In the genomic region with DNA sequence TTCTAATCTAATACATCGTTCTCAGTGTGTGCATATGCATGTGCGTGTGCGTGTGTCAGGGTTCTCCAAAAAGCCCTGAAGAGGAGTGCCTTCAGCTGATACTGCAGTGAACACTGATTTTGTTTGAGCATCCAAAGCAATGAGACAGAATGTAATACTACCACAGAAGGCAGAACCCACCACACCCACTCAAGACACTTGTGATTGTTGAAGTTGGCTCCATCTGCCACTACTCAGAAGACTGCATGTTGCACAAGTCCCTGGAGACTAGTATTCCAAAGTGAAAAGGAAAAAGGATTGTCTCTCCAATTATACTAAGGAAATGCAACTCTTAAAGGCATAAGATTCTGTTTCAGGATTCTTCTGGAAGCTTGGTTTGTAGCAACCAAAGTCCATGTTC, we compare ENCODE assay signal across 17 mouse cellular contexts. TPM values are rescaled to one million over a fixed set of nuclear protein-coding genes. Genes with fewer than 3 reads are reported as not detected.
A peak's percentile ranks its signal among the peaks of the same experiment; 100 is the strongest.
DNase-seq lines count a peak whose midpoint lies in the region; ATAC-seq and TF ChIP-seq lines count a peak whose summit lies in the region.
"Had no signal": no experiment of that assay in that cellular context is flagged by ENCODE, and none has a peak within 500 bp of the region (broad histone marks: within the 10 kb centered on the region; RNA-seq: fewer than 3 reads in every experiment).

No protein-coding gene starts in this region.

- H3K4me3 ChIP-seq in heart, embryonic 15.5 days: no peak overlapping the region
- no peak overlapping the region for H3K4me3 ChIP-seq in midbrain, postnatal 0 days (ENCODE audit: low read depth, low read length)
- H3K4me3 ChIP-seq in midbrain, embryonic 10.5 days: no peak overlapping the region
- H3K4me3 ChIP-seq in hindbrain, embryonic 14.5 days (replicated peaks; ENCODE audit: low read length): no peak overlapping the region
- H3K4me3 ChIP-seq: erythroblast, embryonic 14.5 days; limb, embryonic 10.5 days; megakaryocyte, embryonic 14.5 days; myocyte had no signal

- H3K9ac ChIP-seq in heart, embryonic 15.5 days: no peak overlapping the region
- no peak overlapping the region for H3K9ac ChIP-seq in midbrain, postnatal 0 days (replicated peaks; ENCODE audit: low read length, poor library complexity, severe bottlenecking)
- H3K9ac ChIP-seq in hindbrain, embryonic 14.5 days: no peak overlapping the region
- H3K9ac ChIP-seq: liver, embryonic 14.5 days had no signal

- H3K36me3 ChIP-seq in heart, embryonic 15.5 days: no peaks in the 10 kb centered on the region
- H3K36me3 ChIP-seq in midbrain, postnatal 0 days (ENCODE audit: insufficient read depth, low read length): no peaks in the 10 kb centered on the region
- no peaks in the 10 kb centered on the region for H3K36me3 ChIP-seq in midbrain, embryonic 10.5 days
- no peaks in the 10 kb centered on the region for H3K36me3 ChIP-seq in hindbrain, embryonic 14.5 days (replicated peaks; ENCODE audit: control insufficient read depth, insufficient read depth)
- H3K36me3 ChIP-seq: limb, embryonic 10.5 days had no signal

- 79% methylated on average over 3 of the region's 3 CpGs for WGBS in heart, embryonic 15.5 days
- 98% methylated on average over 3 of the region's 3 CpGs for WGBS in midbrain, postnatal 0 days
- 92% methylated on average over 3 of the region's 3 CpGs for WGBS in midbrain, embryonic 10.5 days
- over 99% methylated on average over 3 of the region's 3 CpGs for WGBS in hindbrain, embryonic 14.5 days

- no peak for DNase-seq in heart, postnatal 36 days
- DNase-seq in midbrain, postnatal 0 days (ENCODE audit: low spot score): peak; percentile 9
- DNase-seq in midbrain, embryonic 10.5 days (ENCODE audit: low spot score): no peak
- DNase-seq in layer of hippocampus, adult 9-10 months (ENCODE audit: low spot score): peak; percentile 42
- DNase-seq in right cerebral cortex, postnatal 36 days (ENCODE audit: low spot score in 2 of 2): peak; percentile 51 to 75
- no peak for DNase-seq in spleen, postnatal 14 days (ENCODE audit: low spot score in 2 of 2)
- DNase-seq in hindbrain, embryonic 14.5 days (ENCODE audit: low spot score): no peak
- DNase-seq: adrenal gland, postnatal 36 days; cerebellum, adult 2 months; embryo, embryonic 11 days had no signal

- H3K27me3 ChIP-seq in heart, embryonic 15.5 days: 0 out of 2 replicates have a peak, but pooled peaks cover under 1% of the 10 kb centered on the region
- no peaks in the 10 kb centered on the region for H3K27me3 ChIP-seq in midbrain, postnatal 0 days (ENCODE audit: insufficient read depth, low read length)
- no peaks in the 10 kb centered on the region for H3K27me3 ChIP-seq in midbrain, embryonic 10.5 days (ENCODE audit: low read depth, poor library complexity, severe bottlenecking)
- no peaks in the 10 kb centered on the region for H3K27me3 ChIP-seq in hindbrain, embryonic 14.5 days (ENCODE audit: control insufficient read depth, insufficient read depth, low read length)

- H3K4me1 ChIP-seq in heart, embryonic 15.5 days (replicated peaks): no peaks in the 10 kb centered on the region
- H3K4me1 ChIP-seq in midbrain, postnatal 0 days (ENCODE audit: insufficient read depth, low read length): no peaks in the 10 kb centered on the region
- H3K4me1 ChIP-seq in midbrain, embryonic 10.5 days: no peaks in the 10 kb centered on the region
- H3K4me1 ChIP-seq in hindbrain, embryonic 14.5 days (replicated peaks; ENCODE audit: control insufficient read depth, insufficient read depth, low read length): no peaks in the 10 kb centered on the region
- H3K4me1 ChIP-seq: limb, embryonic 10.5 days had no signal

- H3K27ac ChIP-seq in heart, embryonic 15.5 days: peak overlapping the region; percentile 54; the same call in 1 of the 2 replicates
- no peak overlapping the region for H3K27ac ChIP-seq in midbrain, postnatal 0 days (ENCODE audit: low read depth, low read length)
- no peak overlapping the region for H3K27ac ChIP-seq in midbrain, embryonic 10.5 days (replicated peaks)
- no peak overlapping the region for H3K27ac ChIP-seq in hindbrain, embryonic 14.5 days
- H3K27ac ChIP-seq: kidney, postnatal 0 days; limb, embryonic 10.5 days; liver, embryonic 14.5 days had no signal

- H3K4me2 ChIP-seq in heart, embryonic 15.5 days: no peak overlapping the region
- no peak overlapping the region for H3K4me2 ChIP-seq in midbrain, postnatal 0 days (ENCODE audit: low read depth, low read length, poor library complexity, severe bottlenecking)
- no peak overlapping the region for H3K4me2 ChIP-seq in hindbrain, embryonic 14.5 days (replicated peaks)

- no peaks in the 10 kb centered on the region for H3K9me3 ChIP-seq in heart, embryonic 15.5 days (replicated peaks)
- H3K9me3 ChIP-seq in midbrain, postnatal 0 days (ENCODE audit: low read length): no peaks in the 10 kb centered on the region
- H3K9me3 ChIP-seq in midbrain, embryonic 10.5 days (replicated peaks): no peaks in the 10 kb centered on the region
- H3K9me3 ChIP-seq in hindbrain, embryonic 14.5 days (ENCODE audit: control insufficient read depth, low read length): no peaks in the 10 kb centered on the region
- H3K9me3 ChIP-seq: limb, embryonic 10.5 days had no signal

- no peak for ATAC-seq in heart, embryonic 15.5 days (replicated peaks; ENCODE audit: insufficient number of reproducible peaks, insufficient read depth, low FRiP score, low read depth)
- no peak for ATAC-seq in midbrain, postnatal 0 days (ENCODE audit: low FRiP score)
- no peak for ATAC-seq in hindbrain, embryonic 14.5 days (ENCODE audit: low FRiP score)

- TF ChIP-seq CTCF in midbrain, postnatal 0 days (IDR thresholded peaks at IDR 0.05): no peak

- intact Hi-C loops in heart, postnatal 36 days (cut with DNase I): no loop called here

RNA-seq across cellular contexts. Expression of gene Sstr4, which starts 30.6 kb away (rescaled TPM):
- polyA plus RNA-seq in heart, embryonic 15.5 days (2015; fragmentation: Nextera tagmentation; extraction: Ambion mirVana): 0.48 and 1.0 TPM in 2 replicates
- total RNA-seq in heart, postnatal 36 days (2021): 1 to 10 TPM; 1.0 to 1.9 TPM
- total RNA-seq in midbrain, postnatal 0 days (2014; rRNA removed): 13.5 and 14.0 TPM in 2 replicates
- polyA plus RNA-seq in midbrain, postnatal 0 days (2015; fragmentation: Nextera tagmentation; extraction: Ambion mirVana): 2.7 TPM in 2 replicates
- 0.51 and 0.86 TPM in 2 replicates for polyA plus RNA-seq in midbrain, embryonic 10.5 days (2016; fragmentation: Nextera tagmentation; extraction: Ambion mirVana)
- polyA plus RNA-seq in hindbrain, embryonic 14.5 days (2014; fragmentation: Nextera tagmentation; extraction: Ambion mirVana): 3.7 and 4.1 TPM in 2 replicates
- polyA plus RNA-seq: erythroblast, embryonic 14.5 days; liver, embryonic 14.5 days; myocyte had no signal

RNA-seq across cellular contexts. Expression of gene Thbd, which starts 43.5 kb away (rescaled TPM):
- polyA plus RNA-seq in heart, embryonic 15.5 days (2015; fragmentation: Nextera tagmentation; extraction: Ambion mirVana): 15.9 and 22.8 TPM in 2 replicates
- total RNA-seq in heart, postnatal 36 days (2021): 10 to 100 TPM; 38.4 to 51.7 TPM
- total RNA-seq in midbrain, postnatal 0 days (2014; rRNA removed): 26.1 and 34.3 TPM in 2 replicates
- polyA plus RNA-seq in midbrain, postnatal 0 days (2015; fragmentation: Nextera tagmentation; extraction: Ambion mirVana): 14.7 and 15.6 TPM in 2 replicates
- polyA plus RNA-seq in midbrain, embryonic 10.5 days (2016; fragmentation: Nextera tagmentation; extraction: Ambion mirVana): 8.2 and 13.0 TPM in 2 replicates
- 8.2 and 8.5 TPM in 2 replicates for polyA plus RNA-seq in hindbrain, embryonic 14.5 days (2014; fragmentation: Nextera tagmentation; extraction: Ambion mirVana)
- polyA plus RNA-seq: erythroblast, embryonic 14.5 days had no signal

Comparison
In these comparisons a context has a peak if more than half of its experiments do, and no peak if none do; other contexts are left out.
1. DNase-seq: peak in midbrain, postnatal 0 days (single experiment), layer of hippocampus, adult 9-10 months (single experiment) and right cerebral cortex, postnatal 36 days (2 of 2); none in heart, postnatal 36 days (0 of 2), midbrain, embryonic 10.5 days (single experiment), spleen, postnatal 14 days (0 of 2) and hindbrain, embryonic 14.5 days (single experiment).